Mouse (Mus musculus) stomach, postnatal 0 days (tissue): Measurements from ENCODE around the gene Ppp1r2. TPM values are rescaled to one million over a fixed set of nuclear protein-coding genes. Genes with fewer than 3 reads are reported as not detected.
A peak's percentile ranks its signal among the peaks of the same experiment; 100 is the strongest.

ENCODE experiments used
- ATAC-seq: fragments of 200-750 bp; cut with Nextera tagmentation; 2 replicates; pipeline ENCODE4 v1.8.0; 2017; ENCODE audit not compliant: low FRiP score, low TSS enrichment
- DNase-seq: peaks from one replicate; pipeline ENCODE4 v3.0.0-alpha.2; 2016; ENCODE audit warnings: low spot score
- H3K27ac ChIP-seq: fragments of 300-500 bp; sonication (generic); replicated peaks from 2 replicates; pipeline ENCODE4 v1.5.1; 2014; ENCODE audit warnings: mild to moderate bottlenecking, control low read depth
- H3K27me3 ChIP-seq: fragments of 300-500 bp; sonication (generic); 2 replicates; pipeline ENCODE4 v1.6.1; 2014; ENCODE audit warnings: low read length; ENCODE audit not compliant: control insufficient read depth, insufficient read depth
- H3K36me3 ChIP-seq: fragments of 300-500 bp; sonication (generic); 2 replicates; pipeline ENCODE4 v1.6.1; 2014; ENCODE audit warnings: low read length, mixed read lengths; ENCODE audit not compliant: control insufficient read depth, insufficient read depth
- H3K4me1 ChIP-seq: fragments of 300-500 bp; sonication (generic); replicated peaks from 2 replicates; pipeline ENCODE4 v1.6.1; 2014; ENCODE audit warnings: antibody characterized with exemption; ENCODE audit not compliant: control insufficient read depth, insufficient read depth
- H3K4me2 ChIP-seq: fragments of 300-500 bp; sonication (generic); replicated peaks from 2 replicates; pipeline ENCODE4 v1.6.1; 2014; ENCODE audit warnings: low read depth, mild to moderate bottlenecking, control low read depth, moderate library complexity
- H3K4me3 ChIP-seq: fragments of 300-500 bp; sonication (generic); 2 replicates; pipeline ENCODE4 v1.5.1; 2014; ENCODE audit warnings: low read depth, low read length, control low read depth
- H3K9ac ChIP-seq: fragments of 300-500 bp; sonication (generic); 2 replicates; pipeline ENCODE4 v1.6.1; 2014; ENCODE audit warnings: mild to moderate bottlenecking, low read length, control low read depth, mixed read lengths
- H3K9me3 ChIP-seq: fragments of 300-500 bp; sonication (generic); 2 replicates; pipeline ENCODE4 v1.6.1; 2016; ENCODE audit warnings: low read length; ENCODE audit not compliant: control insufficient read depth
- CTCF ChIP-seq: IDR thresholded peaks from 2 replicates; pipeline ENCODE4 v1.5.1; 2016; ENCODE audit warnings: antibody characterized with exemption, low read depth, mild to moderate bottlenecking, moderate library complexity
- EP300 ChIP-seq: optimal IDR thresholded peaks from 2 replicates; pipeline ENCODE3; 2016; ENCODE audit warnings: antibody characterized with exemption
- WGBS: fragments of 180-500 bp; shearing (Covaris S2); extraction: QIAGEN DNeasy Blood & Tissue Kit; methylation state at CpG from one replicate; pipeline ENCODE4 v1.1.7; 2014; 5-methylcytosine and 5-hydroxymethylcytosine counted together
- polyA plus RNA-seq: library from polyadenylated mRNA; unstranded; fragments of >200 nt; fragmentation: Nextera tagmentation; extraction: Ambion mirVana; gene quantifications from 2 replicates; pipeline ENCODE4 v1.2.1, GENCODE M21; 2015

The Ppp1r2 gene
- polyA plus RNA-seq, 1 experiment from 2014 or later = 99.7 TPM

GRCm38 (mm10) chr16:31241433-31241832 is 33.6 kb downstream of the Ppp1r2 start:
- Histone ChIP-seq H3K27me3 (no peaks in the 10 kb centered on the region), H3K4me2 (no peak overlapping the region), H3K9ac (no peak overlapping the region), H3K4me3 (no peak overlapping the region), H3K9me3 (no peaks in the 10 kb centered on the region), H3K36me3 (no peaks in the 10 kb centered on the region), H3K27ac (no peak overlapping the region), H3K4me1 (no peaks in the 10 kb centered on the region)
- WGBS = 85% methylated on average over 9 of the region's 9 CpGs
- no peak for TF ChIP-seq CTCF
- no peak for TF ChIP-seq EP300
- ATAC-seq (no peak), DNase-seq (no peak)

DNA sequence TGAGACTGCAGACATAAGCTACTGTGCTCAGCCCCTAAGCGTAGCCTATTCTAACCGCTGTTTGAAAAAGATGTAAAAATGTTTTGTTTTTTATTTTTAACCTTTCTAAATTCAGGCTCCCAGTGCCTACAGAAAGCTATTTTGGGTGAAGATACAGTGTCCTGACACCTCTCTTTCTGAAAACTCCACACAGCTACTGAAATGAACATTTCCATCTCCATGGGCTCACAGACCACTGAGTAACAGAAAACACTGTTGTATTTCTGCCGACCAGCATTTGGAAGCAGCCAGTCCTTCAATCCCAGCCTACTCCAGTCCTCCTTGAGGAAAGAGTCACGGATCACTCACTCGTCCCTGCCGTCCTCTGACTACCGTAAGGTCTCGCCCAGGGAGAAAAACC is 34.5 kb downstream of the Ppp1r2 start:
- H3K9me3 ChIP-seq = no peaks in the 10 kb centered on the region
- no peaks in the 10 kb centered on the region for H3K36me3 ChIP-seq
- H3K27me3 ChIP-seq = no peaks in the 10 kb centered on the region
- TF ChIP-seq EP300 (no peak), CTCF (no peak)
- no peak overlapping the region for H3K4me2 ChIP-seq
- no peaks in the 10 kb centered on the region for H3K4me1 ChIP-seq
- DNase-seq (no peak), ATAC-seq (no peak)
- H3K4me3 ChIP-seq = no peak overlapping the region
- WGBS = 91% methylated on average over 8 of the region's 8 CpGs
- H3K9ac ChIP-seq = no peak overlapping the region
- no peak overlapping the region for H3K27ac ChIP-seq

- Histone ChIP-seq H3K4me1 (peaks cover 5% of the 10 kb centered on the region), H3K27ac (no peak overlapping the region), H3K9ac (no peak overlapping the region), H3K4me2 (no peak overlapping the region), H3K4me3 (no peak overlapping the region), H3K9me3 (no peaks in the 10 kb centered on the region), H3K36me3 (no peaks in the 10 kb centered on the region), H3K27me3 (no peaks in the 10 kb centered on the region)
- TF ChIP-seq CTCF = no peak
- no peak for TF ChIP-seq EP300
- no peak for DNase-seq
- no peak for ATAC-seq
- 81% methylated on average over 5 of the region's 5 CpGs for WGBS
Observed at GRCm38 (mm10) chr16:31238281-31238680, 36.8 kb downstream of the Ppp1r2 start.

- Histone ChIP-seq H3K4me2 (no peak overlapping the region; the same call in 1 of the 2 replicates), H3K9ac (peak overlapping the region; percentile 23; the same call in 1 of the 2 replicates), H3K4me1 (peaks cover 7% of the 10 kb centered on the region), H3K27me3 (no peaks in the 10 kb centered on the region), H3K27ac (no peak overlapping the region), H3K36me3 (no peaks in the 10 kb centered on the region), H3K4me3 (no peak overlapping the region), H3K9me3 (no peaks in the 10 kb centered on the region)
- TF ChIP-seq EP300 (no peak), CTCF (no peak)
- 41% methylated on average over 18 of the region's 18 CpGs for WGBS
- peak; percentile 23 for DNase-seq
- ATAC-seq = peak; percentile 71
Observed at GRCm38 (mm10) chr16:31235457-31236310, 39.4 kb downstream of the Ppp1r2 start.

- WGBS = 75% methylated on average over 12 of the region's 12 CpGs
- Histone ChIP-seq H3K4me1 (peaks cover 7% of the 10 kb centered on the region), H3K4me2 (no peak overlapping the region), H3K9me3 (no peaks in the 10 kb centered on the region), H3K36me3 (no peaks in the 10 kb centered on the region), H3K9ac (no peak overlapping the region), H3K27ac (0 out of 2 replicates have a peak overlapping the region, but pooled peaks have one; percentile 18), H3K27me3 (no peaks in the 10 kb centered on the region), H3K4me3 (no peak overlapping the region)
- DNase-seq (no peak), ATAC-seq (no peak)
- no peak for TF ChIP-seq EP300
- TF ChIP-seq CTCF = no peak
Observed at GRCm38 (mm10) chr16:31234808-31235456, 40.1 kb downstream of the Ppp1r2 start.

- peaks cover 7% of the 10 kb centered on the region for H3K4me1 ChIP-seq
- no peaks in the 10 kb centered on the region for H3K9me3 ChIP-seq
- no peaks in the 10 kb centered on the region for H3K27me3 ChIP-seq
- DNase-seq (no peak), ATAC-seq (no peak)
- H3K4me2 ChIP-seq = peak overlapping the region; percentile 37; the same call in 1 of the 2 replicates
- WGBS = 34% methylated on average over 3 of the region's 3 CpGs
- no peaks in the 10 kb centered on the region for H3K36me3 ChIP-seq
- H3K4me3 ChIP-seq = no peak overlapping the region
- no peak overlapping the region for H3K9ac ChIP-seq
- peak overlapping the region; percentile 30; the same call in 1 of the 2 replicates for H3K27ac ChIP-seq
- TF ChIP-seq CTCF (no peak), EP300 (no peak)
Observed at GRCm38 (mm10) chr16:31234356-31234755, 40.7 kb downstream of the Ppp1r2 start.
